Mouse (Mus musculus) ES-E14 (cell line): ENCODE measurements at regions not wholly inside any gene's neighbourhood (a gene's known extent, or its start where the extent isn't known, plus 50 kb on each side); places are given as distances from the start of the nearest gene placed in this dataset.

Experiments
- DNase-seq: peaks from one replicate; pipeline ENCODE4 v3.0.0-alpha.2; 2013; ENCODE audit warnings: low read depth, low spot score
- H3K27ac ChIP-seq: 2 replicates; pipeline ENCODE4 v1.5.1; 2012; ENCODE audit warnings: low read depth, mild to moderate bottlenecking, low read length, moderate library complexity, mixed read lengths; ENCODE audit not compliant: poor library complexity, insufficient read depth, severe bottlenecking
- H3K36me3 ChIP-seq: 2 replicates; pipeline ENCODE4 v1.6.1; 2012; ENCODE audit warnings: mild to moderate bottlenecking, low read length, moderate library complexity, mixed read lengths; ENCODE audit not compliant: control insufficient read depth, poor library complexity, insufficient read depth, severe bottlenecking
- H3K4me1 ChIP-seq, 2 experiments: fragments of 150-350 bp in 1 of 2; sonication (generic) in 1 of 2; 2 replicates each; pipeline ENCODE4 v1.6.1; 2012; ENCODE audit warnings: low read length in 2 of 2, mild to moderate bottlenecking in 1 of 2, mixed read lengths in 1 of 2; ENCODE audit not compliant: control insufficient read depth in 2 of 2, insufficient read depth in 2 of 2, poor library complexity in 1 of 2
- H3K4me3 ChIP-seq, 2 experiments: fragments of 150-350 bp in 1 of 2; sonication (generic) in 1 of 2; 2 replicates each; pipeline ENCODE4 v1.5.1; 2012; ENCODE audit warnings: low read length in 2 of 2, low read depth in 1 of 2, mild to moderate bottlenecking in 1 of 2, mixed read lengths in 1 of 2; ENCODE audit not compliant: insufficient read depth in 1 of 2, poor library complexity in 1 of 2, severe bottlenecking in 1 of 2
- H3K9ac ChIP-seq: 2 replicates; pipeline ENCODE4 v1.6.1; 2012; ENCODE audit warnings: low read depth, mild to moderate bottlenecking, low read length, mixed read lengths; ENCODE audit not compliant: poor library complexity, insufficient read depth, severe bottlenecking
- H3K9me3 ChIP-seq: fragments of 150-350 bp; sonication (generic); 2 replicates; pipeline ENCODE4 v1.6.1; 2012; ENCODE audit warnings: low read depth, mild to moderate bottlenecking, low read length; ENCODE audit not compliant: control insufficient read depth, insufficient read depth
- CHD2 ChIP-seq: IDR thresholded peaks from 2 replicates; pipeline ENCODE4 v1.6.1; 2014; ENCODE audit warnings: mild to moderate bottlenecking, low read depth, low read length, inconsistent platforms
- HCFC1 ChIP-seq: IDR thresholded peaks from 2 replicates; pipeline ENCODE4 v1.6.1; 2012; ENCODE audit warnings: low read length, inconsistent platforms, borderline replicate concordance; ENCODE audit not compliant: insufficient read depth
- MAFK ChIP-seq: IDR thresholded peaks from 2 replicates; pipeline ENCODE4 v1.6.1; 2014; ENCODE audit warnings: mild to moderate bottlenecking, low read depth, low read length, inconsistent platforms; ENCODE audit not compliant: insufficient read depth
- ZC3H11A ChIP-seq: IDR thresholded peaks from 2 replicates; pipeline ENCODE4 v1.6.1; 2012; ENCODE audit warnings: low read depth, mild to moderate bottlenecking, inconsistent platforms, low read length, borderline replicate concordance
- ZNF384 ChIP-seq: IDR thresholded peaks from 2 replicates; pipeline ENCODE4 v1.6.1; 2012; ENCODE audit warnings: low read depth, low read length, inconsistent platforms
- in situ Hi-C, 2 experiments: fragments of 600-800 bp; cut with MboI; formaldehyde crosslinking; loops; one replicate each; pipeline ENCODE4 v1.15.1; 2025; ENCODE audit warnings: low sequenced_read_pairs in 2 of 2, inconsistent platforms in 1 of 2; ENCODE audit not compliant: unreplicated experiment in 2 of 2

DNA sequence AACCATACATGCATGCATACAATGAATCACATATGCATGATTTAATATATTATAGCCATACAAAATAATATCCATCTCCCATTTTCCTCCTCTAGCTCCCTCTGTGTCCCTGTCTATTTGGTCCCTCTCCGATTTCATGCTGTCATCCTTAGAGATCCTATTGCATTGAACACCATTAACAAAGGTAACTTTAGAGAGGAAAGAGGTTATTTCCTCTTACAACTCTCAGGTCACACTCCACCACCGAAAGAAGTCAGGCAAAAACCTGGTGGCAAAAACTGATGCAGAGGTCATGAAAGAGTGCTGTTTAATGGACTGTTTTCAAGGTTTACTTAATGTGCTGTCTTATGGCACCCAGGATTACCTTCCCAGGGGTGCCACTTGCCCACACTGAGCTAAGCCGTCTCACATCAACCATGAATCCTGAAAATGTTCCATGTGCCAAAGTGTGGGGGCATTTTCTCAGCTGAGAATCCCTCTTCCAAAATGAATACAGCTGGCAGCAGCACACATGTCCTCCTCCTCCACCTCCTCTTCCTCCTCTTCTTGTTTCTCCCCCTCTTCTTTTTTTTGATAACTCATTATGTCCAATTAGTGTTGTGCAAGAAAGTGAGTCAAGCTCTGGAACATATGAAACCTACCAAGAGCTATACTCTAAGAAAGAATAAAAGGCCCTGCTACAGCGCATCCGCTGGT lies 212.4 kb downstream of the Efhb start:
- H3K9me3 ChIP-seq: no peaks in the 10 kb centered on the region
- no peaks in the 10 kb centered on the region for H3K36me3 ChIP-seq
- in situ Hi-C loops: no loop called here
- H3K9ac ChIP-seq: no peak overlapping the region
- no peak overlapping the region for H3K27ac ChIP-seq
- TF ChIP-seq ZC3H11A: no peak
- no peak for TF ChIP-seq ZNF384
- TF ChIP-seq MAFK: no peak
- TF ChIP-seq CHD2: no peak
- TF ChIP-seq HCFC1: no peak
- H3K4me1 ChIP-seq: no peaks in the 10 kb centered on the region
- DNase-seq: no peak
- no peak overlapping the region for H3K4me3 ChIP-seq

DNA sequence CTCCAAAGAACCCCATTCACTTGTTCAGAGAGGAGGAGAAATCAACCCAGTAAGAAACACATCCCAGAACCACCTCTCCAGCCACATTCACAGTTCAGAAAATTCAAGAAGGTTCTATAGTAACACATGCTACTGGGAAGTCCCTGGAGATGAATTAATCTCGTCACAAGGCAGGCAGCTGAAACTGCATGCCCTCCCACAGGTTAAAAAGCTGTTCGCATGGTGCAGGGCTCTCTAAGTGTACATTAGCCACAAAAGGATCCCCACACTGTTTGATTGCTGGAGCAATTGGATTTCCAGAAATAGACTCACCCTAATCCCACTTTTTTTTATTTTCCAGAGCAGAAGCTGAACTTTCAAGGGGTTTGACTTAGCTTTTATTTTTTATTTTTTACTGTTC lies 214.6 kb downstream of the Efhb start:
- Histone ChIP-seq H3K36me3 (no peaks in the 10 kb centered on the region), H3K27ac (no peak overlapping the region), H3K9ac (no peak overlapping the region), H3K4me3 (no peak overlapping the region), H3K9me3 (no peaks in the 10 kb centered on the region), H3K4me1 (no peaks in the 10 kb centered on the region)
- no peak for DNase-seq
- in situ Hi-C loops: no loop called here
- TF ChIP-seq HCFC1 (no peak), ZC3H11A (no peak), CHD2 (no peak), MAFK (no peak), ZNF384 (no peak)

DNA sequence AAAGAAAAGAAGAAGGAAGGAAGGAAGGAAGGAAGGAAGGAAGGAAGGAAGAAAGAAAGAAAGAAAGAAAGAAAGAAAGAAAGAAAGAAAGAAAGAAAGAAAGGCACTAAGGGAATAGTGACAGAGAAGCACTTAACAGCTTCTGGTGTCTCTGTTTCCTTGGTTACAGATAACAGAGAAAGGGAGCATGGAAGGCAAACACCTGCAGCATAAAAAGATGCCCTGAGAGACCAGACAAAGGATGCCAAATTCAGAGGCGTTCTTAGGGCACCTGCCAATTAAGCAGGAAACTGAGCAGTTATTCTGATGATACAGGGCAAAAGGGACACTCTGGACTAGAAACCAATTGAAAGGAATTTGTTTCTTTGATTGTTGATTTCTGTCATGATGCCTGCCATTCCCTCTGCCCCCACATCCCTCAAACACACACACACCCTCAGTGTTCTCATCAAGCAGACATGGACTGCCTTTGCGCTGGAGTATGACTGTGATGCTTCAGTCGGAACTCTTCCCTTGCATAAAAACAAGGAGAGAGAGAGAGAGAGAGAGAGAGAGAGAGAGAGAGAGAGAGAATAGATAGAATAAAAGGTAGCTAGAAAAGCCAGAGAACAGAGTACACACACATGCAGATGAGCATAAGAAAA lies 215.4 kb downstream of the Efhb start:
- no peak for DNase-seq
- in situ Hi-C loops: no loop called here
- no peak overlapping the region for H3K9ac ChIP-seq
- H3K36me3 ChIP-seq: no peaks in the 10 kb centered on the region
- no peaks in the 10 kb centered on the region for H3K4me1 ChIP-seq
- no peaks in the 10 kb centered on the region for H3K9me3 ChIP-seq
- no peak overlapping the region for H3K4me3 ChIP-seq
- no peak overlapping the region for H3K27ac ChIP-seq
- no peak for TF ChIP-seq ZNF384
- TF ChIP-seq ZC3H11A: no peak
- no peak for TF ChIP-seq HCFC1
- TF ChIP-seq CHD2: no peak
- TF ChIP-seq MAFK: no peak

DNA sequence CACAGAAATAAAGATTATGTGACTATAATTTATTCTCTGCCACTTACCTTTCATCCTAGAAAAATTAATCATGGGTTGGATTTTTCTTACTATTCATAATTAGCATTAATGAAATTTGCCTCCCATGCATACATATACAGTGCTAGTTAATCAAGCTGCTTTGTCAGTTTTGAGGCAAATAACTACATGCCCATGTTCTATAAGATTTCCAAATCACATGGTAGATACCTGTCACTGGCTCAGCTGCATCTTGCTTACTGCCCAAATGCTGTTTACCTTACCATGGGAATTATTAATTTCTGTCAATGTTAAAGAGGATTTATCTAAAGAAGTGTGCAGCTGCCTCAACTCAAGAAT lies 252.7 kb downstream of the Efhb start:
- Histone ChIP-seq H3K9ac (no peak overlapping the region), H3K4me3 (no peak overlapping the region), H3K36me3 (no peaks in the 10 kb centered on the region), H3K27ac (no peak overlapping the region), H3K4me1 (no peaks in the 10 kb centered on the region), H3K9me3 (no peaks in the 10 kb centered on the region)
- in situ Hi-C loops: no loop called here
- no peak for TF ChIP-seq CHD2
- DNase-seq: no peak
